Mouse (Mus musculus) cerebellum, adult 2 months (tissue): ENCODE measurements around the gene Fancl. TPM values are rescaled to one million over a fixed set of nuclear protein-coding genes. Genes with fewer than 3 reads are reported as not detected.
A peak's percentile ranks its signal among the peaks of the same experiment; 100 is the strongest.
"Not testable (repeated sequence)": the region's sequence is repeated elsewhere in the genome, so short reads cannot be mapped to it uniquely, and the experiment has no call there.

ENCODE experiments used
- DNase-seq, 2 experiments: peaks; one replicate each; pipeline ENCODE4 v3.0.0; 2021
- H3K27ac ChIP-seq: fragments of 200-500 bp; 2 replicates; pipeline ENCODE4 v1.5.1; 2012; ENCODE audit warnings: low read length, control low read depth, inconsistent platforms; ENCODE audit not compliant: insufficient read depth
- H3K27me3 ChIP-seq: fragments of 200-500 bp; 2 replicates; pipeline ENCODE4 v1.6.1; 2012; ENCODE audit warnings: inconsistent platforms, mild to moderate bottlenecking, low read length, moderate library complexity; ENCODE audit not compliant: control insufficient read depth, insufficient read depth
- H3K4me1 ChIP-seq: fragments of 200-500 bp; 2 replicates; pipeline ENCODE4 v1.6.1; 2011; ENCODE audit warnings: low read length; ENCODE audit not compliant: control insufficient read depth, insufficient read depth
- H3K4me3 ChIP-seq: fragments of 200-500 bp; replicated peaks from 2 replicates; pipeline ENCODE3; 2011; ENCODE audit warnings: mild to moderate bottlenecking, low read depth, low read length, control low read depth; ENCODE audit not compliant: insufficient read depth
- CTCF ChIP-seq: fragments of 200-500 bp; IDR thresholded peaks from 2 replicates; pipeline ENCODE4 v1.5.1; 2011; ENCODE audit warnings: low read depth, mild to moderate bottlenecking, control low read depth, low read length, moderate library complexity, borderline replicate concordance; ENCODE audit not compliant: insufficient read depth
- POLR2A ChIP-seq: fragments of 200-500 bp; IDR thresholded peaks from 2 replicates; pipeline ENCODE4 v1.6.1; 2011; ENCODE audit warnings: low read length, control low read depth, borderline replicate concordance; ENCODE audit not compliant: insufficient read depth
- WGBS: fragments of 180-500 bp; shearing (Covaris S2); methylation state at CpG from one replicate; pipeline ENCODE4 v1.1.7; 2018; 5-methylcytosine and 5-hydroxymethylcytosine counted together
- polyA plus RNA-seq: library from polyadenylated mRNA; depleted of rRNA; stranded (reverse); fragments of >200 nt; gene quantifications from 2 replicates; pipeline ENCODE4 v1.2.3, GENCODE M21; 2012; rRNA removed

Fancl gene
- polyA plus RNA-seq = 5.9 and 6.0 TPM in 2 replicates

GRCm38 (mm10) chr11:26385971-26386370, at the start of gene Fancl:
Gene Fancl, plus strand, starts transcription at chr11:26386135.
- Histone ChIP-seq H3K27ac (no peak within 1 kb of the TSS), H3K27me3 (no peaks in the 10 kb centered on the region), H3K4me3 (peak within 1 kb of the TSS; percentile 100), H3K4me1 (no peaks in the 10 kb centered on the region)
- no peak for TF ChIP-seq CTCF
- TF ChIP-seq POLR2A = no peak
- no peak for DNase-seq
- WGBS = 99% methylated on average over 2 of the region's 2 CpGs

DNA sequence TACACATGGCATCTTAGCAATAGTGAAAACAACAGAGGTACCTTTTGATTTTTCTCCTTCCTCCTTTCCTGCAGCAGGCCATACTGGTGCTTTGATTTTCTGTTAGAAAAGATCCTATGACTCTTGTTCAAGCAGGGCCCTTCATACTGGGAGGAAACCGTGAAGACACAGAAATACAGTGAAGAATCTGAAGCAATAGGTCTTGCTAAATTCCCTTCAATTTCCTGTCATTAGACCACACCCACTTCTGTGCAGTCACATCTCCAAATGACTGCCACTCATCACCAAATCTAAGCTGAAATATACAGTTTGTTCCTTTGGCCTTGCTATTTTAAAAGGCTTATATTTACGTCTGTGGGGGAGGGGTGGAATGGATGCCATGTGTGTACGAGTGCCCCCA, 49.1 kb upstream of the Fancl start:
- H3K27me3 ChIP-seq = no peaks in the 10 kb centered on the region
- no peak overlapping the region for H3K4me3 ChIP-seq
- WGBS = 87% methylated on average over 3 of the region's 3 CpGs
- TF ChIP-seq CTCF (no peak), POLR2A (no peak)
- no peak overlapping the region for H3K27ac ChIP-seq
- H3K4me1 ChIP-seq = no peaks in the 10 kb centered on the region
- no peak for DNase-seq

DNA sequence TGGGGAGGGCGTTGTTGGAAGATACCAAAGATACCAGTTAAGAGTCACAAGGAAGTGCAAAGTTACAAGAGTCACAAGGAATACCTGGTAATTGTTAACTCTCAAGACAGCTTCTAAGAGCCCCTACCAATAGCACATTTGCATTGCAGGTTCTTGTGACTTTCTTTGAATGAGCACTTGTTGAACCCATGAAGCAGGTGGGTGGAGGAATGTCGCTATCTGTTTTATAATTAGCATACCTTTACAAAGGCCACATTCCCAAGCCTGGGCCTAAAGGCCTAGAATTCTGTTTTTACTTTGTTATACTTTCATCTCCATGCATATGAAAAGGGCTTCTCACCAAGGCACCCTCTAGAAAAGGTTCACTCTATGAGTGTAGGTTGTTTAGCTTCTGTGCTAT, 15.8 kb upstream of the Fancl start:
- not testable (repeated sequence) for H3K4me3 ChIP-seq, H3K27me3 ChIP-seq, H3K4me1 ChIP-seq, H3K27ac ChIP-seq, DNase-seq
- WGBS = 88% methylated on average over 2 of the region's 2 CpGs

DNA sequence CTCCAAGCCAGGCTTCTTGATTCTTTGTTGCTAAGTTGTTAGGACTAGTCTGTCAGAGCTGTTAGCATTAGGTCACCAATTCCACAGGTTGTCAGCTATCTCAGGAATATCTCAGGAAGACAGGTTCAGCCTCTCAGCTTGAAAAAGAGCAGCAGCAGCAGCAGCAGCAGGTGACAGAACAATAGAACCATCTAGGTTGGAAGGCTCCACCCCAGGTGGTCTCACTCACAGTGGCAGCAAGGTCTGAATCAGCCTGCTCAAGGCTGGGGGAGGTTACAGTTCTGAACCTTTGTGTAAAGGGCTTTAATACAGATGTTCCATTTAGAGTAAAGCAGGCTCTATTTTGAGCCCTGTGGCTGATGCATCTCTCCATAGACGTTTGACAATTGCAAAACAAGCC, 14.0 kb upstream of the Fancl start:
- not testable (repeated sequence) for H3K4me3 ChIP-seq
- 11% methylated on average over 1 of the region's 1 CpGs for WGBS

DNA sequence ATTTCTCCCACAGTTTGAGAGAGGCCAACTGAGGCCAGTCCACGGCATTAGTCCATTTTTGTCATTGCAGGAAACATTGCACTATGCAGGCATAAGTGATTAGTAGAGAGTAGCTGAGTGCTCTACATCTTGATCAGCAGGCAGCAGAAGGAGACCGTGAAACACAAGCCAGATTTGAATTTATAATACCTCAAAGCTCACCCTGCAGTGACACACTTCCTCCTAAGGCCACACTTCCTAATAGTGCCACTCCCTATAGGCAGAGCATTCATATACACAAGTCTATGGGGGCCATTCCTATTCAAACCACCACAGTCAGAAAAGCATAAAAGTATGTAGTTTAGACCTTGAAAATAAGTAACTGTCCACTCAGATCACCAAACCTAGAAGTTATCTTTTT, 11.8 kb upstream of the Fancl start:
- no peak for DNase-seq
- no peaks in the 10 kb centered on the region; the same call in 1 of the 2 replicates for H3K27me3 ChIP-seq
- H3K4me3 ChIP-seq = no peak overlapping the region
- H3K27ac ChIP-seq = no peak overlapping the region
- no peaks in the 10 kb centered on the region for H3K4me1 ChIP-seq
- TF ChIP-seq CTCF = no peak
- TF ChIP-seq POLR2A = no peak
- 80% methylated on average over 2 of the region's 2 CpGs for WGBS

More for the DNA sequence above, 14.0 kb upstream of the Fancl start:
- not testable (repeated sequence) for H3K27ac ChIP-seq, H3K27me3 ChIP-seq, H3K4me1 ChIP-seq, DNase-seq

GRCm38 (mm10) chr11:26378074-26378473, 7.9 kb upstream of the Fancl start:
- H3K27ac ChIP-seq = no peak overlapping the region
- TF ChIP-seq CTCF (no peak), POLR2A (no peak)
- no peak overlapping the region for H3K4me3 ChIP-seq
- DNase-seq = no peak
- WGBS = 79% methylated on average over 2 of the region's 2 CpGs
- H3K27me3 ChIP-seq = no peaks in the 10 kb centered on the region; the same call in 1 of the 2 replicates
- H3K4me1 ChIP-seq = no peaks in the 10 kb centered on the region

DNA sequence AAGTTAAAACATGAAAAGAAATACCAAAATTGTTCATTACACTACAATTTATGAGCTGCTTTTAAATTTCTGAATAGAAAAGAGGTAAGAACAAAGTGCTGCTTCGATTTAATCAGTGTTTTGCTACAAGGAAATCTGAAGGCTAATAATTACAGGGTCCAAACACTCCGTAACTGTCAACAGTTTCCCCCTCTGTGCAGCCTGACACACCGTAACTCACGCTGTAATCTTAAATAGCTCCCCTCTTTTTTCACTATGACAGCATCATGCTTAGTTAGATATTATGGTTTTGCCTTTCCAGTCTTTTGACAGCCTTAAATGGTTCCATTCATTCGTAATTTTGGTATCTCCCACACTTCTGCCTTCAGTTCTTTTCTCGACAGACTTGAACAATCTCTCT, 4.4 kb upstream of the Fancl start:
- DNase-seq = no peak
- Histone ChIP-seq H3K27me3 (no peaks in the 10 kb centered on the region; the same call in 1 of the 2 replicates), H3K27ac (no peak overlapping the region), H3K4me1 (no peaks in the 10 kb centered on the region), H3K4me3 (no peak overlapping the region)
- TF ChIP-seq CTCF (no peak), POLR2A (no peak)
- WGBS = 81% methylated on average over 6 of the region's 6 CpGs

- H3K27ac ChIP-seq = no peak overlapping the region
- WGBS = 68% methylated on average over 2 of the region's 2 CpGs
These were observed 743 bp downstream of the Fancl start for GRCm38 (mm10) chr11:26386678-26387077.

More at GRCm38 (mm10) chr11:26386678-26387077, 743 bp downstream of the Fancl start:
- TF ChIP-seq POLR2A (no peak), CTCF (no peak)
- Histone ChIP-seq H3K27me3 (no peaks in the 10 kb centered on the region), H3K4me1 (no peaks in the 10 kb centered on the region), H3K4me3 (peak overlapping the region; percentile 100)
- DNase-seq = no peak
